Mouse (Mus musculus) skeletal muscle tissue, adult 2 months (tissue): Measurements from ENCODE around the gene C330021F23Rik.
"Not testable (repeated sequence)": the region's sequence is repeated elsewhere in the genome, so short reads cannot be mapped to it uniquely, and the experiment has no call there.

Experiments used
- DNase-seq: peaks from one replicate; pipeline ENCODE4 v3.0.0-alpha.2; 2012; ENCODE audit warnings: low read depth, low spot score

C330021F23Rik gene

DNA sequence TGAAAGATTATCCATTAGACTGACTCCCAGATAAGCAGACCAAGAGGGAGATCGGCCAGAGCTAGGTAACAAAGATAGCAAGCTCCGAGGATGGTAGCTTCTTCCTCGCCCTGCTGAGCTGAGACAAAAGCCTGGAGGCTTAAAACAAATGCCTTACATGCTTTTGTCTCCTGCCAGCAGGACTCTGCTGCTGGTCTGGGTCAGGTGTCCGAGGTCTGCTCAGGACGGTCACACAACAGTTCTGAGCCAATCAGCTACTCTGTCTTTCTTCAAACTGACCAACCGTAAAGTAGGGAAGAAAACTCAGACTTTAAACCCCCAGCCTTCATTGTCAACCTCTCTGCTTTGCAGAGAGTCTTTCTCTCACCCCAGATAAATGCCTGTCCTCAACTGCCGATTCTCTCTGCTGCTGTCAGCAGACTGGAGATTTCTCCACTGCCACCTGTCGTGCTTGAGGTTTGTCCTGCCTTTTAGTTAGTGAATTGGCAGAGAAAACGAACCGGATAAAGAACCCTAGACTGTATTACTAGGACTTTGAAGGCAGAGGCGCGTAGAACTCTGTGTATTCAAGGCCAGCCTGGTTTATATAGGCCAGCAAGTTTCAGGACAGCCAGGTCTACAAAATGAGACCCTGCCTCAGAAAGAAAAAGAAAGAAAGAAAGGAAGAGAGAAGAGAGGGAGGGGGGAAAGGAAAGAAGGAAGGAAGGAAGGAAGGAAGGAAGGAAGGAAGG lies at the start of gene C330021F23Rik:
Gene C330021F23Rik, plus strand, starts transcription at position 350 of the 731 bp plus-strand sequence.
- no peak for DNase-seq

GRCm38 (mm10) chr8:3522007-3522697 lies 45.6 kb upstream of the C330021F23Rik start:
- no peak for DNase-seq

DNA sequence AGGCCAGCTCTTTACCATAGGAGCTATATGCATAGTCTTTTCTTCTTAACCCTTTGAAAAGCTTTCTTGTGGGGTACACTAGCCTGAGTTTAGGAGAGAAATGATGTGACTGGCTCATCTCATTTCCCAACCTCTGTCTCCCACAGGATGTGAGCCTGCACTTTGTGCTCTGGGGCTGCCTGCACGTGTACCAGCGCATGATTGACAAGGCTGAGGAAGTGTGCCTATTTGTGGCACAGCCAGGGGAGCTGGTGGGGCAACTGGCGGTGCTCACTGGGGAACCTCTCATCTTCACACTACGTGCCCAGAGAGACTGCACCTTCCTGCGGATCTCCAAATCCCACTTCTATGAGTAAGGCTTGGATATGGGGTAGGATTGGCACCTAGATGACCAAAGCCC lies 37.0 kb upstream of the C330021F23Rik start:
- DNase-seq = no peak

DNA sequence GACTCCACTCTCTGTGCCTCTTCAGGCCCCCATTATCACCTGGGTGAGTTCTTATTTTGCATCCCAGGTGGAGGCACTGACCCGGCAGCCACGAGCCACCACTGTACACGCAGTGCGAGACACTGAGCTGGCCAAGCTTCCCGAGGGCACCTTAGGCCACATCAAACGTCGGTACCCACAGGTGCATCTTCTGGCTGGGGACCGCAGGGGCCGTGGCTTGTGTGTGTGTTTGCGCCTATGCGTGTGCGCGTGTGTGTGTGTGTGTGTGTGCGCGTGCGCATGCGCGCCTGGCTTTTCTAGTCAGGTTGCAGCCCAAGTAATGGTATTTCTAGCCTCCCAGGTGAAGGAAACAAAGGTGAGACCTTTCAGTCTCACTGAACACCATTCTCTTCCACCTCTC lies 35.9 kb upstream of the C330021F23Rik start:
- DNase-seq = no peak

DNA sequence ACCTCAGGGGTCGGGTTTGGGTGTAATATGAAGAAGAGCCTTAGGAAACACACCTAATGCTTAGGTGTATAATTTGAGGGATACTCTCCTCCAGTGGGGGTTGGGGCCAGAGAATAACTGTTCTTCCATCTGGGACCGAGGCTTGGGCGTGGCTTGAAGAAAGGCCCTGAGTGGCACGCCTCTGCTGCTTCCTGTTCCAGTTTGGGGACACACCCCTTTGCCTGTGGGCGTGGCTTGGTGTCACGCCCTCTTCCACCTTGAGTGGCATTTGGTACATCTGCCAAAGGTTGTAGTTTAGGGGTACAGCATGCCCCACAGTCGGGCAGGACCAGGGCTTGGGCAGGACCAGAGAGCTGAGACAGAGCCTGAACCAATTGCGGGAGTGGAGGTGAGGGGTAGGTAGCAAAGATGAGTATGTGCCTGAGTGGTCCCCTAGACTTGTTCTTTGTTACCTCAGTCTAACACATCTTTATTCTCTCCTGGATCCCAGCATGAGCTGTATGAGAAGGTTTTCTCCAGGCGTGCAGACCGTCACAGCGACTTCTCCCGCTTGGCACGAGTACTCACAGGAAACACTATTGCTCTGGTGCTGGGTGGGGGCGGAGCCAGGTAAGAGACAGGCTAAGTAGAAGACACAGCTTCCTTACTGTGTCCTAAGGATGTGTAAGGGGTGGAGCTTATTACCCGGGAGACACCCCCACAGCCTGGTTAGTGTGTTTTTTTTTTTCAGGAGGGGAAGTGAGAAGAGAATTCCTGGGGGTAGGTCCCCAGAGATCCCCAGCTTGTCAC lies 31.5 kb upstream of the C330021F23Rik start:
- no peak for DNase-seq

GRCm38 (mm10) chr8:3536940-3537339 lies 30.9 kb upstream of the C330021F23Rik start:
- DNase-seq = no peak

GRCm38 (mm10) chr8:3537666-3538065 lies 30.1 kb upstream of the C330021F23Rik start:
- DNase-seq = no peak

- DNase-seq = no peak
Observed at GRCm38 (mm10) chr8:3539146-3539545, 28.6 kb upstream of the C330021F23Rik start.

DNA sequence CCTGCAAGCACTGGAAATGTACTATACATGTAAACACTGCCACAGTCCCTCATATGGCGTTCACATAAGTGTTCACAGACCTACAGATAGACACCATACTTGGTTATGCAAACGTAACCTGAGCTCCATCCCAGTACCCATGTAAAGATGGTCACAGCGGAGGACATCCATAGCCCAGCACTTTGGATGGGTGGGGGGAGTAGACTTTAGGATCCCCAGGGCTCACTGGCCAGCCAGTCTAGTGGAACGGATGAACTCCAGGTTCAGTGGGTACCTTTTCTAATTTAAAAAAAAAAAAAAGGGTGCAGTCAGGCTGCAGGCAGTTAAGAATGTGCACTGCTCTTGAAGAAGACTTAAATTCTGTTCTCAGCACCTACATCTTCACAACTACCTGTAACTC lies 27.7 kb upstream of the C330021F23Rik start:
- DNase-seq = no peak

GRCm38 (mm10) chr8:3546511-3546910 lies 21.3 kb upstream of the C330021F23Rik start:
- DNase-seq = no peak

- DNase-seq = no peak
Observed at GRCm38 (mm10) chr8:3552240-3552639, 15.6 kb upstream of the C330021F23Rik start.

DNA sequence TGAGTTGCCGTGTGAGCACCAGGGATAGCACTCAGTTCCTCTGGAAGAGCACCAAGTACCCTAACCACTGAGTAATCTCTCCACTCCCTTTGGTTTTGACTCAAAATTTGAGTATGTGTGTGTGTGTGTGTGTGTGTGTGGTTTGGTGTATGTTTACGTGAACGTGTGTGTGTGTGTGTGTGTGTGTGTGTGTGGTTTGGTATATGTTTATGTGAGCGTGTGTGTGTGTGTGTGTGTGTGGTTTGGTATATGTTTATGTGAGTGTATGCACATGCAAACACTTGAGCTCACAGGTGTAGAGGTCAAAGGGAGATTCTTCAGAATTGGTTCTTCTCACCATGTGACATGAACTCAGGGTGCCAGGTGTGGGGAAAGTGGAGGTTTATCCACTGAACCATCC lies 11.7 kb upstream of the C330021F23Rik start:
- no peak for DNase-seq

DNA sequence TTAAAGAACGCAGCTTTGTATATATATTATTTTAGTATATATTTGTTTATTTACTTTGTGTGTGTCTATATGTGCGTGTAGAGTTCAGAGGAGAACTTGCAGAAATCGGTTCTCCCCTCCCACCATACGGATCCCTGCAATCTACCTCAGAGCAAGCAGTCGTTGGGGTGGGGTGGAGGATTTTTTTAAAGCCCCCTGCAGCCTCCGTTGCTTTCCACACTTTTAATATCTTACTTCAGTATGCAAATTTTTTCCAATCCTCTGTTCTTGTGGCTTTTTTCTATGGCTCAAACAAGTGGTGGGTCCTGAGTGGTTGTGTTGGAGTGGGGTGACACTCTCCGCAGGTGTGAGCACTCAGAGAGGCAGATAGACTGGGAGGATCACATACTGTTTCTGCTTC lies 588 bp downstream of the C330021F23Rik start:
- no peak for DNase-seq

DNA sequence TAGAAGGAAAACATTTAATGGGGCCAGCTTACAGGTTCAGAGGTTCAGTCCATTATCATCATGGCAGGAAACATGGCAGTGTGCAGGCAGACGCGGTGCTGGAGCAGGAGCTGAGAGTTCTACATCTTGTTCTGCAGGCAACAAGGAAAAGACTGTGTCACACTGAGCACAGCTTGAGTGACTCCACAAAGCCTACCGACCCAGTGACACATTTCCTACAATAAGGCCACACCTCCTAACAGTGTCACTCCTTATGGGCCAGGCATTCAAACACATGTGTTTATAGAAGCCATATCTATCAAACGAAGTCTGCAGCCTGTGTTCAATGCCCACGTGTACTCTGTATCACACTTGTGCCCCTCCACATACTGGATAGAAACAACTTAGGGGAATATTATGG lies 2.0 kb downstream of the C330021F23Rik start:
- no peak for DNase-seq

- DNase-seq = no peak
Observed at GRCm38 (mm10) chr8:3574546-3574945, 6.8 kb downstream of the C330021F23Rik start.

DNA sequence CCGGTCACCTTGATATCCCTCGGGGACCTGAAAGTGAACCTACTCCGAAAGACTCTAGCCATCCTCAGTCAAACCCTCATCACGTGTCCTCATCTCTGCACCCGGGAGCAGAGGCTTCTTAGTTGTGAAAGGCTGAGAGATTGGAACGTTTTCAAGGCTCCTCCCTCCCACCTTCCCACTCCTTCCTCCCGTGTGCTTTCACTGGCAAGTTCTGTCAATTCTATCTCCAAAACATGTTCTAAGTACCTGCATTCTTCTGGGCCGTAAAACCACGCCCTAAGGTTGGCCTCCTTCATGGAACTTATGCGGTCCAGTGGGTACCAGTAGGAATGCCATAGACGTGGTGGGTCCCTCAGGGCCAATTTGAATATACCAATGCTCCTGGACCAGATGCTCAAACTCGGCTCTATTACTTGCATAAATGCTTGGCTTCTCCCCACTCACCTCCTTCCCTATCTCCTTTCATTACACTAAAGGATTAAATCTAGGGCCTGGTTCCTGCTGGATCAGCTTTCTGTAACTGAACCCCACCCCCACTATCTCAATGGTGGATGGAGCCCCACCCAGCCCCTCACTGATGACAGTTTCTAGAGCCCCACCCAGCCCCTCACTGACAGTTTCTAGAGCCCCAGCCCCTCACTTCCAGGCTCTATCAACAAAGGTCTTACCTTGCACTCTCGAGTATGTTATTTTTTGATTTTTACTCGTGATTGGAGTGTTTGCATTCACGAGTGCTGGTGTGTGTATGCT lies 8.6 kb downstream of the C330021F23Rik start:
- DNase-seq = no peak

DNA sequence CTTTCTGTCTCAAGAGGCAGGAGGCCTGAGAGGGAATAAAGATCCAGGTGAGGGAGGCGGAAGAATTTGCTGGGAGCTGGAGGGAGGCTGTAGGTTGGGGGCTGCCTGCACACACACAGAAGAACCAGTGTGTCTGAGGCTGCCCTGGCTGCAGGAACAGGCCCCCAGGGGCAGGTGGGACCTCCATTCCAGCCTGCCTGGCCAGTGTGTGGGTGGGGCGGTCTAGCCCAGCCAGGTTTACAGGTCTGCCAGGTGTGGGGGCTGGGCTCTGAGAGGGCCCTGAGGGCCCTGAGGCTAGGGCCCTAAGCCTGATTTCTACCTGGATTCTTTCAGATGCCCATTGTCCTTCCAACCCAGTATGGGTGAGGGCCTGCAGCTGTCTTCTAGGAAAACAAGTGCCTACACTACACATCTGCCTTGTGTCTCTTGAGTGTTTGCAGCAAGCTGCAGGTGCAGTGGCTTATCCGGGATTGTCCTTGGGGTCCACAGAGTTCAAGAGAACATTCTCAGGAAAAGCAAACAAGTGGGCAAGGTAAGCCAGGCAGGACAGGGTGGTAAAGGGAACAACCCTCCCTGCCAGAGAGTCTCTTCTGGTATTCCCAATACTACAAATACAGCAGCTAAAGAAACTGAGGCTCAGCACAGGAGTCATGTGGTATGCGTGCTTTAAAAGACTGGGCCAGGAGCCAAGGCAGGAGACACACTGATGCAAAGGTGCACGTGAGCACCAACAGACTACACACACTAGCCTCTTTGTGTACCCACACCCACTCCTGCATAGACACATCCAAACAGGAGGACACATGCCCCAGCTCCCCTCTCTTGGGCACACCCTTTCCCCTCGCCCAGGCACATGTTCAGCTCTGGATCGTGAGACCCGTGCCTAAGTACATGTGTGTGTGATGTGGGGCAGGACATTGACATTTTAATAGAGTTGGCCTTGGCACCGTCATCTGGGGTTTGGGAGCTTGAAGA lies 11.9 kb downstream of the C330021F23Rik start:
- no peak for DNase-seq

DNA sequence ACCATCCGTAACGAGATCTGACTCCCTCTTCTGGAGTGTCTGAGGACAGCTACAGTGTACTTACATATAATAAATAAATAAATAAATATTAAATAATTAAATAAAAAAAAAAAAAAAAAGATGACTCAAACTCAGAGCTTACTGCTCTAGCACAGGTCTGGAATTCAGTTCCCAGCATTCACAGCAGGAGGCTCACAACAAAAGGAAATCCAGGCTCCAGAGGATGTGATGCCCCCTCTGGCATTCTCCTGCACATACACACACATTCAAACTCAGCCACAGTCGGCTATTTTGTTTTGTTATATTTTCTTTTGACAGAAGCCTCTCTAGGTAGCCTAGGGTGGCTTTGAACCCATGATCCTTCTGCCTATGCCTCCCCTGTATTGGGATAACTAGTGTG lies 14.2 kb downstream of the C330021F23Rik start:
- not testable (repeated sequence) for DNase-seq

GRCm38 (mm10) chr8:3586452-3586851 lies 18.7 kb downstream of the C330021F23Rik start:
- DNase-seq = no peak

GRCm38 (mm10) chr8:3586993-3587390 lies 19.2 kb downstream of the C330021F23Rik start, which contains the start of gene Camsap3:
Gene Camsap3 (plus strand): TSS chr8:3587293.
- no peak for DNase-seq
